Mouse (Mus musculus): Measurements from ENCODE around the gene Rbm45. TPM values are rescaled to one million over a fixed set of nuclear protein-coding genes. Genes with fewer than 3 reads are reported as not detected.

Rbm45 gene
- total RNA-seq, 2 experiments from 2014 or later = 21.0 to 48.6 TPM

Other genes starting within 250 kb of the Rbm45 start
- gene Pde11a, start 31.2 kb upstream of the Rbm45 start, total RNA-seq (2014; fragmentation: Nextera tagmentation) = not detected in 2 replicates
- gene Pde11a, start 31.2 kb upstream of the Rbm45 start, total RNA-seq (2017) = not detected in 2 replicates
- not detected in 2 replicates for gene Cyct, start 9.5 kb upstream of the Rbm45 start, total RNA-seq (2014; fragmentation: Nextera tagmentation)
- gene Cyct, start 9.5 kb upstream of the Rbm45 start, total RNA-seq (2017) = not detected in 2 replicates
- gene Osbpl6, start 36.5 kb downstream of the Rbm45 start, total RNA-seq (2014; fragmentation: Nextera tagmentation) = not detected in 2 replicates
- not detected in 2 replicates for gene Osbpl6, start 36.5 kb downstream of the Rbm45 start, total RNA-seq (2017)

Measured in megakaryocyte-erythroid progenitor cell, adult 5-6 weeks (primary cell).